Mouse (Mus musculus): ENCODE measurements at regions not wholly inside any gene's neighbourhood (a gene's known extent, or its start where the extent isn't known, plus 50 kb on each side); places are given as distances from the start of the nearest gene placed in this dataset.

DNA sequence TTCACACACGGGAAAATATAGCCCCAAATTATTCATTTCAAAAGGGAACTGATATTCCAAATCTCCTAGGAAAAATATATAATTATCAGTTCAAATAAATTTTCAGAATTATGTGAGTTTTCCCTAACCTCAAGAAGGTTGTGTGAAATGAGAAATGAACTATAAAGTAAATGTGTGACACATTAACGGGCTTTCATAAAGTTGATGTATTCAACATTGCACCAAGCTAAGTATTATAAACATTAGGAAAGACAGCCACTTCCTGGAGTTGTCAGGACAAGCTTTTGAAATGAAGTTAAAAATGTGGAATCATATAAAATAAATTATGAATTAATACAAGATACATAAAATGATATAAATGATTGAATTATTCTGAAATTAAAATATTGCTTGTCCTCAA, 207.0 kb upstream of the Adgrl3 start:
- H3K4me2 ChIP-seq (ENCODE audit: insufficient read depth, low read depth, poor library complexity, severe bottlenecking), result no peak overlapping the region
- H3K9ac ChIP-seq (ENCODE audit: insufficient read depth, low read depth), result no peak overlapping the region
- H3K4me1 ChIP-seq (ENCODE audit: control insufficient read depth in 1 of 2, insufficient read depth in 2 of 2), result no peaks in the 10 kb centered on the region
- no peak for DNase-seq (ENCODE audit: extremely low read depth)
- dilution Hi-C loops (cut with MboI; ENCODE audit: extremely low pct_ligation_motif_present, extremely low pct_unique_long_range_greater_than_20kb, low sequenced_read_pairs), result no loop called here
- no peaks in the 10 kb centered on the region for H3K9me3 ChIP-seq (replicated peaks; ENCODE audit: low read length)
- no peak overlapping the region for H3K27ac ChIP-seq (ENCODE audit: insufficient read depth, low read depth)
- H3K36me3 ChIP-seq (replicated peaks in 1 of 2; ENCODE audit: control insufficient read depth in 1 of 2, insufficient read depth in 1 of 2, low read length in 1 of 2), result no peaks in the 10 kb centered on the region
- in situ Hi-C loops (cut with MboI; ENCODE audit: low pct_ligation_motif_present, low pct_unique_long_range_greater_than_20kb, low sequenced_read_pairs), result no loop called here
- H3K79me2 ChIP-seq (replicated peaks; ENCODE audit: control insufficient read depth, extremely low read depth, insufficient read depth, poor library complexity, severe bottlenecking), result no peaks in the 10 kb centered on the region
- no peak overlapping the region for H3K4me3 ChIP-seq (replicated peaks in 1 of 3; ENCODE audit: low read depth in 2 of 3, low read length in 2 of 3, poor library complexity in 1 of 3)
- H3K27me3 ChIP-seq (replicated peaks), result no peaks in the 10 kb centered on the region
- TF ChIP-seq ZC3H11A (IDR thresholded peaks at IDR 0.05; ENCODE audit: low read depth, low read length) (no peak), MAX (IDR thresholded peaks at IDR 0.05; ENCODE audit: low read length) (no peak), NELFE (IDR thresholded peaks at IDR 0.05; ENCODE audit: low read depth, low read length) (no peak), ZNF384 (IDR thresholded peaks at IDR 0.05; ENCODE audit: low read depth, low read length) (no peak), SIN3A (IDR thresholded peaks at IDR 0.05; ENCODE audit: low read length) (no peak), GABPA (IDR thresholded peaks at IDR 0.05; ENCODE audit: insufficient replicate concordance, low read depth, low read length) (no peak), ZKSCAN1 (IDR thresholded peaks at IDR 0.05; ENCODE audit: borderline replicate concordance, low read depth, low read length) (no peak), ZMIZ1 (IDR thresholded peaks at IDR 0.05; ENCODE audit: low read depth, low read length) (no peak), CHD1 (IDR thresholded peaks at IDR 0.05; ENCODE audit: low read depth, low read length) (no peak), RCOR1 (conservative IDR thresholded peaks at IDR 0.05; ENCODE audit: low read depth, low read length) (no peak), JUN (IDR thresholded peaks at IDR 0.05; ENCODE audit: insufficient read depth, low read depth, low read length) (no peak)

DNA sequence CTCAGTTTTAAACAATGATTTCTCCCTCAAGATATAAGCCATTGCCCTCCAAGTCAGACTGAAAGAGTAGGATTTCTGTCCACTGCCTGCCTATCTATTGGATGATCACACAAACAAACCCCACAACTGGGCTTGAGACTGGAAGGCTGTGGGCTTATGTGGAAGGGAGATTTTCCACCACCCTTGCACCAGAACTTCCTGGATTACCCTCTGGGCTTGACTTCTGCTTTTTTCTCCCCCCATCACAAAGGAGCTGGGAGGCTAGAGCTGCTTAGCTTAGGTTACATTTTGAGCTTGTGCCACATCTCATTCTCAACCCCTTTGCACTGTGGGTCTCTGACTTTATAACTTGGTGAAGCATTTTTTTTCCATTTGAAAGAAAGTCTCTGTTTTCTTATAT, 200.7 kb upstream of the Adgrl3 start:
- no peaks in the 10 kb centered on the region for H3K36me3 ChIP-seq (replicated peaks in 1 of 2; ENCODE audit: control insufficient read depth in 1 of 2, insufficient read depth in 1 of 2, low read length in 1 of 2)
- peak; percentile 9 for DNase-seq (ENCODE audit: extremely low read depth)
- dilution Hi-C loops (cut with MboI; ENCODE audit: extremely low pct_ligation_motif_present, extremely low pct_unique_long_range_greater_than_20kb, low sequenced_read_pairs), result no loop called here

More for the DNA sequence above, 200.7 kb upstream of the Adgrl3 start:
- H3K27ac ChIP-seq (ENCODE audit: insufficient read depth, low read depth), result no peak overlapping the region
- no peak overlapping the region for H3K4me3 ChIP-seq (replicated peaks in 1 of 3; ENCODE audit: low read depth in 2 of 3, low read length in 2 of 3, poor library complexity in 1 of 3)
- peaks cover 0 to 10% of the 10 kb centered on the region in 2 experiments; a peak in 2 of 4 replicates for H3K4me1 ChIP-seq (ENCODE audit: control insufficient read depth in 1 of 2, insufficient read depth in 2 of 2)
- H3K9me3 ChIP-seq (replicated peaks; ENCODE audit: low read length), result no peaks in the 10 kb centered on the region
- TF ChIP-seq NELFE (IDR thresholded peaks at IDR 0.05; ENCODE audit: low read depth, low read length), result no peak
- TF ChIP-seq KAT2A (IDR thresholded peaks at IDR 0.05; ENCODE audit: insufficient replicate concordance, low read length), result no peak
- no peak for TF ChIP-seq CHD1 (IDR thresholded peaks at IDR 0.05; ENCODE audit: low read depth, low read length)
- no peak for TF ChIP-seq ETS1 (conservative IDR thresholded peaks at IDR 0.05; ENCODE audit: low read depth, low read length)
- no peak for TF ChIP-seq GABPA (IDR thresholded peaks at IDR 0.05; ENCODE audit: insufficient replicate concordance, low read depth, low read length)
- TF ChIP-seq JUND (conservative IDR thresholded peaks at IDR 0.05; ENCODE audit: low read depth, low read length), result no peak
- TF ChIP-seq BHLHE40 (IDR thresholded peaks at IDR 0.05; ENCODE audit: low read depth, low read length), result no peak
- TF ChIP-seq ZKSCAN1 (IDR thresholded peaks at IDR 0.05; ENCODE audit: borderline replicate concordance, low read depth, low read length), result no peak
- no peak for TF ChIP-seq MYC (IDR thresholded peaks at IDR 0.05; ENCODE audit: low read depth, low read length)
- TF ChIP-seq UBTF (IDR thresholded peaks at IDR 0.05; ENCODE audit: low read depth, low read length), result no peak
- no peak for TF ChIP-seq MAFK (IDR thresholded peaks at IDR 0.05; ENCODE audit: insufficient replicate concordance, low read length)
- no peak for TF ChIP-seq IRF4 (IDR thresholded peaks at IDR 0.05; ENCODE audit: low read depth, low read length)
- no peak for TF ChIP-seq POLR2A (IDR thresholded peaks at IDR 0.05; ENCODE audit: low read depth, low read length)
- TF ChIP-seq USF2 (conservative IDR thresholded peaks at IDR 0.05; ENCODE audit: low read depth, low read length), result no peak
- TF ChIP-seq ZNF384 (IDR thresholded peaks at IDR 0.05; ENCODE audit: low read depth, low read length), result no peak
- no peak for TF ChIP-seq USF1 (IDR thresholded peaks at IDR 0.05; ENCODE audit: low read depth, low read length)
- TF ChIP-seq MAX (IDR thresholded peaks at IDR 0.05; ENCODE audit: low read length), result no peak
- no peaks in the 10 kb centered on the region for H3K79me2 ChIP-seq (replicated peaks; ENCODE audit: control insufficient read depth, extremely low read depth, insufficient read depth, poor library complexity, severe bottlenecking)
- in situ Hi-C loops (cut with MboI; ENCODE audit: low pct_ligation_motif_present, low pct_unique_long_range_greater_than_20kb, low sequenced_read_pairs), result no loop called here
- no peak overlapping the region for H3K9ac ChIP-seq (ENCODE audit: insufficient read depth, low read depth)
- H3K4me2 ChIP-seq (ENCODE audit: insufficient read depth, low read depth, poor library complexity, severe bottlenecking), result no peak overlapping the region
- no peaks in the 10 kb centered on the region for H3K27me3 ChIP-seq (replicated peaks)

Measured in CH12.LX (cell line).